Mouse (Mus musculus): ENCODE data around the gene Rcl1. TPM values are rescaled to one million over a fixed set of nuclear protein-coding genes. Genes with fewer than 3 reads are reported as not detected.
A peak's percentile ranks its signal among the peaks of the same experiment; 100 is the strongest.

The Rcl1 gene
- polyA plus RNA-seq, 1 experiment from 2014 or later, result 42.2 TPM

GRCm38 (mm10) chr19:29064451-29065102, 36.6 kb upstream of the Rcl1 start:
- Histone ChIP-seq H3K36me3 (ENCODE audit: control insufficient read depth, insufficient read depth, low read length) (no peaks in the 10 kb centered on the region), H3K27me3 (replicated peaks; ENCODE audit: control insufficient read depth, insufficient read depth, low read length) (no peaks in the 10 kb centered on the region), H3K9me3 (ENCODE audit: control insufficient read depth, low read length) (no peaks in the 10 kb centered on the region), H3K27ac (ENCODE audit: low read depth, low read length) (no peak overlapping the region), H3K4me2 (ENCODE audit: low read length) (peak overlapping the region; percentile 56; the same call in 1 of the 2 replicates), H3K4me3 (ENCODE audit: low read length) (no peak overlapping the region), H3K9ac (ENCODE audit: low read depth, low read length) (no peak overlapping the region), H3K4me1 (ENCODE audit: control insufficient read depth, insufficient read depth, low read depth, low read length) (no peaks in the 10 kb centered on the region)
- WGBS, result 61% methylated on average over 9 of the region's 9 CpGs
- 0 out of 2 replicates have a peak, but pooled peaks have one; percentile 15 for ATAC-seq

- no peak overlapping the region for H3K9ac ChIP-seq (ENCODE audit: low read depth, low read length)
- WGBS, result 17% methylated on average over 11 of the region's 11 CpGs
- H3K36me3 ChIP-seq (ENCODE audit: control insufficient read depth, insufficient read depth, low read length), result no peaks in the 10 kb centered on the region
- H3K4me3 ChIP-seq (ENCODE audit: low read length), result peak overlapping the region; percentile 19; the same call in 1 of the 2 replicates
- no peaks in the 10 kb centered on the region for H3K9me3 ChIP-seq (ENCODE audit: control insufficient read depth, low read length)
- no peaks in the 10 kb centered on the region for H3K27me3 ChIP-seq (replicated peaks; ENCODE audit: control insufficient read depth, insufficient read depth, low read length)
- peak overlapping the region; percentile 42 for H3K4me2 ChIP-seq (ENCODE audit: low read length)
- ATAC-seq, result peak; percentile 13; the same call in 1 of the 2 replicates
- H3K4me1 ChIP-seq (ENCODE audit: control insufficient read depth, insufficient read depth, low read depth, low read length), result no peaks in the 10 kb centered on the region
- H3K27ac ChIP-seq (ENCODE audit: low read depth, low read length), result no peak overlapping the region
Measured at GRCm38 (mm10) chr19:29066981-29067471, 34.1 kb upstream of the Rcl1 start.

- Histone ChIP-seq H3K4me3 (ENCODE audit: low read length) (no peak overlapping the region), H3K36me3 (ENCODE audit: control insufficient read depth, insufficient read depth, low read length) (no peaks in the 10 kb centered on the region), H3K27ac (ENCODE audit: low read depth, low read length) (no peak overlapping the region), H3K4me2 (ENCODE audit: low read length) (no peak overlapping the region), H3K4me1 (ENCODE audit: control insufficient read depth, insufficient read depth, low read depth, low read length) (no peaks in the 10 kb centered on the region), H3K9ac (ENCODE audit: low read depth, low read length) (no peak overlapping the region), H3K27me3 (replicated peaks; ENCODE audit: control insufficient read depth, insufficient read depth, low read length) (no peaks in the 10 kb centered on the region), H3K9me3 (ENCODE audit: control insufficient read depth, low read length) (no peaks in the 10 kb centered on the region)
- WGBS, result 85% methylated on average over 5 of the region's 5 CpGs
- ATAC-seq, result no peak
Measured at GRCm38 (mm10) chr19:29069195-29069594, 32.0 kb upstream of the Rcl1 start.

GRCm38 (mm10) chr19:29074802-29075201, 26.4 kb upstream of the Rcl1 start:
- no peak for ATAC-seq
- H3K36me3 ChIP-seq (ENCODE audit: control insufficient read depth, insufficient read depth, low read length), result no peaks in the 10 kb centered on the region
- H3K27me3 ChIP-seq (replicated peaks; ENCODE audit: control insufficient read depth, insufficient read depth, low read length), result no peaks in the 10 kb centered on the region
- H3K4me3 ChIP-seq (ENCODE audit: low read length), result no peak overlapping the region
- WGBS, result 52% methylated on average over 6 of the region's 6 CpGs
- no peaks in the 10 kb centered on the region for H3K9me3 ChIP-seq (ENCODE audit: control insufficient read depth, low read length)
- no peaks in the 10 kb centered on the region for H3K4me1 ChIP-seq (ENCODE audit: control insufficient read depth, insufficient read depth, low read depth, low read length)
- H3K9ac ChIP-seq (ENCODE audit: low read depth, low read length), result no peak overlapping the region
- no peak overlapping the region for H3K27ac ChIP-seq (ENCODE audit: low read depth, low read length)
- no peak overlapping the region for H3K4me2 ChIP-seq (ENCODE audit: low read length)

GRCm38 (mm10) chr19:29088628-29089027, 12.5 kb upstream of the Rcl1 start:
- no peak for ATAC-seq
- H3K9me3 ChIP-seq (ENCODE audit: control insufficient read depth, low read length), result no peaks in the 10 kb centered on the region
- no peak overlapping the region for H3K9ac ChIP-seq (ENCODE audit: low read depth, low read length)
- no peak overlapping the region for H3K4me2 ChIP-seq (ENCODE audit: low read length)
- no peaks in the 10 kb centered on the region for H3K36me3 ChIP-seq (ENCODE audit: control insufficient read depth, insufficient read depth, low read length)
- H3K4me3 ChIP-seq (ENCODE audit: low read length), result no peak overlapping the region
- WGBS, result 84% methylated on average over 6 of the region's 6 CpGs
- no peaks in the 10 kb centered on the region for H3K4me1 ChIP-seq (ENCODE audit: control insufficient read depth, insufficient read depth, low read depth, low read length)
- no peak overlapping the region for H3K27ac ChIP-seq (ENCODE audit: low read depth, low read length)
- no peaks in the 10 kb centered on the region for H3K27me3 ChIP-seq (replicated peaks; ENCODE audit: control insufficient read depth, insufficient read depth, low read length)

- Histone ChIP-seq H3K27ac (ENCODE audit: low read depth, low read length) (no peak overlapping the region), H3K9me3 (ENCODE audit: control insufficient read depth, low read length) (no peaks in the 10 kb centered on the region), H3K4me2 (ENCODE audit: low read length) (no peak overlapping the region), H3K4me3 (ENCODE audit: low read length) (no peak overlapping the region), H3K36me3 (ENCODE audit: control insufficient read depth, insufficient read depth, low read length) (no peaks in the 10 kb centered on the region), H3K4me1 (ENCODE audit: control insufficient read depth, insufficient read depth, low read depth, low read length) (no peaks in the 10 kb centered on the region), H3K27me3 (replicated peaks; ENCODE audit: control insufficient read depth, insufficient read depth, low read length) (no peaks in the 10 kb centered on the region), H3K9ac (ENCODE audit: low read depth, low read length) (no peak overlapping the region)
- no peak for ATAC-seq
Measured at GRCm38 (mm10) chr19:29092194-29092593, 9.0 kb upstream of the Rcl1 start.

GRCm38 (mm10) chr19:29099106-29099505, 2.1 kb upstream of the Rcl1 start:
- no peaks in the 10 kb centered on the region for H3K27me3 ChIP-seq (replicated peaks; ENCODE audit: control insufficient read depth, insufficient read depth, low read length)
- H3K4me3 ChIP-seq (ENCODE audit: low read length), result no peak overlapping the region
- peaks cover 11% of the 10 kb centered on the region for H3K4me1 ChIP-seq (ENCODE audit: control insufficient read depth, insufficient read depth, low read depth, low read length)
- WGBS, result 77% methylated on average over 5 of the region's 5 CpGs
- H3K4me2 ChIP-seq (ENCODE audit: low read length), result no peak overlapping the region
- H3K9me3 ChIP-seq (ENCODE audit: control insufficient read depth, low read length), result no peaks in the 10 kb centered on the region
- H3K27ac ChIP-seq (ENCODE audit: low read depth, low read length), result no peak overlapping the region
- no peak overlapping the region for H3K9ac ChIP-seq (ENCODE audit: low read depth, low read length)
- ATAC-seq, result no peak
- H3K36me3 ChIP-seq (ENCODE audit: control insufficient read depth, insufficient read depth, low read length), result no peaks in the 10 kb centered on the region

- H3K4me2 ChIP-seq (ENCODE audit: low read length), result no peak overlapping the region; the same call in 1 of the 2 replicates
- 77% methylated on average over 4 of the region's 4 CpGs for WGBS
- no peaks in the 10 kb centered on the region for H3K9me3 ChIP-seq (ENCODE audit: control insufficient read depth, low read length)
- no peak overlapping the region for H3K4me3 ChIP-seq (ENCODE audit: low read length)
- ATAC-seq, result no peak
- H3K27ac ChIP-seq (ENCODE audit: low read depth, low read length), result no peak overlapping the region
- no peaks in the 10 kb centered on the region for H3K27me3 ChIP-seq (replicated peaks; ENCODE audit: control insufficient read depth, insufficient read depth, low read length)
- H3K4me1 ChIP-seq (ENCODE audit: control insufficient read depth, insufficient read depth, low read depth, low read length), result peaks cover 11% of the 10 kb centered on the region
- H3K36me3 ChIP-seq (ENCODE audit: control insufficient read depth, insufficient read depth, low read length), result no peaks in the 10 kb centered on the region
- H3K9ac ChIP-seq (ENCODE audit: low read depth, low read length), result no peak overlapping the region
Measured at GRCm38 (mm10) chr19:29099596-29099995, 1.6 kb upstream of the Rcl1 start.

- H3K4me1 ChIP-seq (ENCODE audit: control insufficient read depth, insufficient read depth, low read depth, low read length), result peaks cover 11% of the 10 kb centered on the region
- H3K9me3 ChIP-seq (ENCODE audit: control insufficient read depth, low read length), result no peaks in the 10 kb centered on the region
- no peaks in the 10 kb centered on the region for H3K36me3 ChIP-seq (ENCODE audit: control insufficient read depth, insufficient read depth, low read length)
- 17% methylated on average over 8 of the region's 8 CpGs for WGBS
- peak overlapping the region; percentile 73 for H3K4me2 ChIP-seq (ENCODE audit: low read length)
- no peak for ATAC-seq
- peak overlapping the region; percentile 61 for H3K4me3 ChIP-seq (ENCODE audit: low read length)
- H3K27ac ChIP-seq (ENCODE audit: low read depth, low read length), result peak overlapping the region; percentile 66; the same call in 1 of the 2 replicates
- H3K9ac ChIP-seq (ENCODE audit: low read depth, low read length), result peak overlapping the region; percentile 73
- H3K27me3 ChIP-seq (replicated peaks; ENCODE audit: control insufficient read depth, insufficient read depth, low read length), result no peaks in the 10 kb centered on the region
Measured at GRCm38 (mm10) chr19:29100261-29100660, 914 bp upstream of the Rcl1 start.
